Mouse (Mus musculus): ENCODE measurements around the gene Kif3c. TPM values are rescaled to one million over a fixed set of nuclear protein-coding genes. Genes with fewer than 3 reads are reported as not detected.

Gene Kif3c
- polyA plus RNA-seq (2017; shearing (Covaris generic)): 6.2 TPM

GRCm38 (mm10) chr12:3364508-3365448 lies at the start of gene Kif3c:
Kif3c (plus strand) TSS chr12:3365132.

GRCm38 (mm10) chr12:3426530-3427034 lies 61.6 kb downstream of the Kif3c start, which contains the start of gene Asxl2:
Asxl2 (plus strand) TSS chr12:3426857.

Other genes with a start within 250 kb of the Kif3c start
- gene Rab10, start 55.2 kb upstream of the Kif3c start, polyA plus RNA-seq (2017; shearing (Covaris generic)): 175 TPM
- 59.0 TPM for gene Asxl2, start 61.7 kb downstream of the Kif3c start, polyA plus RNA-seq (2017; shearing (Covaris generic))
- 79.8 TPM for gene Dtnb, start 207.2 kb downstream of the Kif3c start, polyA plus RNA-seq (2017; shearing (Covaris generic))

Measured in naive thymus-derived CD4-positive, alpha-beta T cell, adult 5 months (primary cell).